Comparison of ENCODE assay signal across 17 mouse cellular contexts in the genomic region with DNA sequence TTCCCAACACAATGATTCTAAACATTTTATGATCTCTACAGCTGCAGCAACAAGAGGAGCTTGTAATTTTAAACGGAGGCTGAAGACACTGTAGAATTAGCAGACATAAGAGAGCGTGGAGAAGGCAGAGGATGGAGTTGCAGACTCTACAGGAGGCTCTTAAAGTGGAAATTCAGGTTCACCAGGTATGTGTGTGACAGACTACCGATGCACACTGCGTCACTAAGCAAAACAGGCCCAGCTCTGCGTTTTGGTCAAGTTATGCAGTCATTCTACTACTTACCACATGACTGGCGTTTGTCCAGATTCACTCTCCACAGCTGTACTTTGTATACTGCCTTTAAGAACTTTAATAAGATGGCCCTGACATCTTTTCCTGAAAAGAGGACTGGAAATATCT.
"Had no signal": no experiment of that assay in that cellular context is flagged by ENCODE, and none has a peak within 500 bp of the region (broad histone marks: within the 10 kb centered on the region; RNA-seq: fewer than 3 reads in every experiment).

No protein-coding gene starts in this region.

- H3K27me3 ChIP-seq: liver, embryonic 15.5 days; megakaryocyte, embryonic 14.5 days; midbrain, embryonic 13.5 days; midbrain, embryonic 15.5 days; neural tube, embryonic 12.5 days had no signal

- DNase-seq: liver, postnatal 0 days; lung, adult 2 months; retina, postnatal 1 day; right cerebral cortex, adult 18-20 months; right cerebral cortex, postnatal 25 days; right cerebral cortex, postnatal 4 days; spleen, adult 18-20 months; thymus, adult 18-20 months; thymus, postnatal 14 days; thymus, postnatal 36 days had no signal

- ATAC-seq: liver, postnatal 0 days; midbrain, embryonic 13.5 days; midbrain, embryonic 15.5 days had no signal

- H3K4me3 ChIP-seq: liver, embryonic 15.5 days; megakaryocyte, embryonic 14.5 days; midbrain, embryonic 13.5 days; midbrain, embryonic 15.5 days; neural tube, embryonic 12.5 days had no signal

- H3K27ac ChIP-seq: liver, embryonic 15.5 days; macrophage; midbrain, embryonic 13.5 days; midbrain, embryonic 15.5 days; neural tube, embryonic 12.5 days had no signal

- H3K9ac ChIP-seq: liver, embryonic 15.5 days; liver, postnatal 0 days; midbrain, embryonic 13.5 days; midbrain, embryonic 15.5 days; neural tube, embryonic 12.5 days had no signal

- H3K4me1 ChIP-seq: liver, embryonic 15.5 days; midbrain, embryonic 13.5 days; midbrain, embryonic 15.5 days; neural tube, embryonic 12.5 days had no signal

- H3K9me3 ChIP-seq: liver, embryonic 15.5 days; megakaryocyte, embryonic 14.5 days; midbrain, embryonic 13.5 days; midbrain, embryonic 15.5 days; neural tube, embryonic 12.5 days had no signal

- H3K4me2 ChIP-seq: liver, embryonic 15.5 days; midbrain, embryonic 11.5 days; midbrain, embryonic 13.5 days; midbrain, embryonic 15.5 days; neural tube, embryonic 12.5 days had no signal
